Mouse (Mus musculus) heart, embryonic 10.5 days (tissue): ENCODE results near the gene Eif3m. TPM values are rescaled to one million over a fixed set of nuclear protein-coding genes. Genes with fewer than 3 reads are reported as not detected.

Experiments used
- DNase-seq: peaks from one replicate; pipeline ENCODE4 v3.0.0-alpha.2; 2017; ENCODE audit warnings: low spot score
- H3K27ac ChIP-seq: fragments of 300-500 bp; sonication (generic); 2 replicates; pipeline ENCODE4 v1.5.1; 2016; ENCODE audit warnings: mild to moderate bottlenecking
- H3K27me3 ChIP-seq: fragments of 300-500 bp; sonication (generic); 2 replicates; pipeline ENCODE4 v1.6.1; 2016; ENCODE audit warnings: mild to moderate bottlenecking; ENCODE audit not compliant: poor library complexity, insufficient read depth, severe bottlenecking
- H3K36me3 ChIP-seq: fragments of 300-500 bp; sonication (generic); 2 replicates; pipeline ENCODE4 v1.6.1; 2016; ENCODE audit warnings: mild to moderate bottlenecking, moderate library complexity
- H3K4me1 ChIP-seq: fragments of 300-500 bp; sonication (generic); 2 replicates; pipeline ENCODE4 v1.6.1; 2016; ENCODE audit warnings: mild to moderate bottlenecking
- H3K4me3 ChIP-seq: fragments of 300-500 bp; sonication (generic); 2 replicates; pipeline ENCODE4 v1.5.1; 2016; ENCODE audit warnings: mild to moderate bottlenecking, moderate library complexity
- H3K9me3 ChIP-seq: fragments of 300-500 bp; sonication (generic); 2 replicates; pipeline ENCODE4 v1.6.1; 2016; ENCODE audit warnings: mild to moderate bottlenecking, moderate library complexity
- WGBS: fragments of 180-500 bp; shearing (Covaris S2); methylation state at CpG from one replicate; pipeline ENCODE4 v1.1.7; 2016; 5-methylcytosine and 5-hydroxymethylcytosine counted together
- polyA plus RNA-seq: library from polyadenylated mRNA; unstranded; fragments of >200 nt; fragmentation: Nextera tagmentation; extraction: Ambion mirVana; gene quantifications from 2 replicates; pipeline ENCODE4 v1.2.1, GENCODE M21; 2016

Gene Eif3m
- polyA plus RNA-seq, 1 experiment from 2014 or later = 287 TPM

GRCm38 (mm10) chr2:104988974-104989373, 27.9 kb downstream of the Eif3m start:
- Histone ChIP-seq H3K27me3 (no peaks in the 10 kb centered on the region), H3K9me3 (no peaks in the 10 kb centered on the region), H3K4me1 (no peaks in the 10 kb centered on the region), H3K4me3 (no peak overlapping the region), H3K27ac (no peak overlapping the region), H3K36me3 (no peaks in the 10 kb centered on the region)
- no peak for DNase-seq
- 81% methylated on average over 1 of the region's 1 CpGs for WGBS

GRCm38 (mm10) chr2:104985796-104986195, 31.1 kb downstream of the Eif3m start:
- Histone ChIP-seq H3K27ac (no peak overlapping the region), H3K9me3 (no peaks in the 10 kb centered on the region), H3K4me3 (no peak overlapping the region), H3K4me1 (no peaks in the 10 kb centered on the region), H3K27me3 (no peaks in the 10 kb centered on the region), H3K36me3 (no peaks in the 10 kb centered on the region)
- 62% methylated on average over 3 of the region's 3 CpGs for WGBS
- no peak for DNase-seq

- H3K4me3 ChIP-seq = no peak overlapping the region
- 29% methylated on average over 2 of the region's 2 CpGs for WGBS
- no peak for DNase-seq
- no peaks in the 10 kb centered on the region for H3K27me3 ChIP-seq
- no peaks in the 10 kb centered on the region for H3K9me3 ChIP-seq
- no peak overlapping the region for H3K27ac ChIP-seq
- no peaks in the 10 kb centered on the region for H3K36me3 ChIP-seq
- H3K4me1 ChIP-seq = no peaks in the 10 kb centered on the region
Observed at GRCm38 (mm10) chr2:104981712-104982111, 35.2 kb downstream of the Eif3m start.

- WGBS = 29% methylated on average over 1 of the region's 1 CpGs
- no peak overlapping the region for H3K27ac ChIP-seq
- DNase-seq = no peak
Observed at GRCm38 (mm10) chr2:104964492-104964891, 52.4 kb downstream of the Eif3m start.

More at GRCm38 (mm10) chr2:104964492-104964891, 52.4 kb downstream of the Eif3m start:
- Histone ChIP-seq H3K9me3 (no peaks in the 10 kb centered on the region), H3K4me1 (no peaks in the 10 kb centered on the region; the same call in 1 of the 2 replicates), H3K27me3 (no peaks in the 10 kb centered on the region), H3K36me3 (no peaks in the 10 kb centered on the region), H3K4me3 (no peak overlapping the region)

Other genes starting within 250 kb of the Eif3m start
- 7.4 and 8.3 TPM in 2 replicates for gene Qser1, start 200.3 kb downstream of the Eif3m start, polyA plus RNA-seq
- gene Prrg4, start 167.2 kb downstream of the Eif3m start, polyA plus RNA-seq = 0.67 and 0.76 TPM in 2 replicates
- 4.0 and 4.6 TPM in 2 replicates for gene Ccdc73, start 149.3 kb downstream of the Eif3m start, polyA plus RNA-seq
- gene Gm11060, start 74.9 kb upstream of the Eif3m start, polyA plus RNA-seq = not detected in 2 replicates
- gene Wt1, start 109.4 kb upstream of the Eif3m start, polyA plus RNA-seq = 36.5 and 41.9 TPM in 2 replicates
- gene Them7, start 207.2 kb upstream of the Eif3m start, polyA plus RNA-seq = 1.0 and 2.7 TPM in 2 replicates